ENCODE assay signal across 9 mouse cellular contexts in the genomic region with DNA sequence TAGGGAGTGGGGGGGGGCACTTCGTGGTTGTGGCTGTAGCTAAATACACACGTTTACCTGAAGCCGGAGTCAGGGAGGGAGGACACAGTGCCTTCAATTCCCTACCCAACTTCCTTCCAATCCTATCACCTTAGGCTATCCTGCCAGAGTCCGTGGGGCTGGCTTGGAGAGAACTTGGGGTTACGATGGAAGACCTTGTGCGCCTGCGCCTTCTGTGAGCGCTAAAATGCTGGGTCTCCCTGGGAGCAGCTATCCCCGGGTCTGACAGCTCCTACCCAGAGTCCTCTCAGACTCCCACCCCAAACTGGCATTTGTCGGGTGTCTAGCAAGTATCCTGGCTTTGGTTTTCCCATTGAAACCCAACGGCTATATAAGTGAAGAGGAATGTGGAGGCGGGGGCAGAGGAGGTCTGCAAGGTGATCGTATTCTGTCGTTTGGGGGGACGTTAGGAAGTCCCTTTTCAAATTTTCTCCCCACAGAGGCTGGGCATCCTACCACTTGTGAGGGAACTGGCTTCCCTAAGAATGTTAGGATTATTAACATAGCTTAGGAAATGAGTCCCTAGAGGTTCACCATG.
DNase-seq lines count a peak whose midpoint lies in the region; ATAC-seq and TF ChIP-seq lines count a peak whose summit lies in the region.
"Had no signal": no experiment of that assay in that cellular context is flagged by ENCODE, and none has a peak within 500 bp of the region (broad histone marks: within the 10 kb centered on the region; RNA-seq: fewer than 3 reads in every experiment).

No protein-coding gene starts in this region.

- H3K4me1 ChIP-seq in stomach, embryonic 14.5 days (ENCODE audit: control insufficient read depth, insufficient read depth, low read length) = peaks cover 18% of the 10 kb centered on the region
- H3K4me1 ChIP-seq in stomach, postnatal 0 days (replicated peaks; ENCODE audit: control insufficient read depth, insufficient read depth) = peaks cover 6% of the 10 kb centered on the region; the same call in 1 of the 2 replicates
- peaks cover 45% of the 10 kb centered on the region for H3K4me1 ChIP-seq in hindbrain, embryonic 10.5 days (replicated peaks)
- no peaks in the 10 kb centered on the region; the same call in 1 of the 2 replicates for H3K4me1 ChIP-seq in liver, embryonic 15.5 days (replicated peaks)

- no peak overlapping the region for H3K9ac ChIP-seq in stomach, embryonic 14.5 days (replicated peaks; ENCODE audit: low read depth, low read length)
- no peak overlapping the region for H3K9ac ChIP-seq in stomach, postnatal 0 days (ENCODE audit: low read length)
- H3K9ac ChIP-seq in liver, embryonic 15.5 days = no peak overlapping the region

- H3K36me3 ChIP-seq in stomach, embryonic 14.5 days (ENCODE audit: control insufficient read depth, insufficient read depth, low read length) = no peaks in the 10 kb centered on the region
- no peaks in the 10 kb centered on the region for H3K36me3 ChIP-seq in stomach, postnatal 0 days (ENCODE audit: control insufficient read depth, insufficient read depth, low read length)
- no peaks in the 10 kb centered on the region for H3K36me3 ChIP-seq in hindbrain, embryonic 10.5 days
- no peaks in the 10 kb centered on the region for H3K36me3 ChIP-seq in liver, embryonic 15.5 days (replicated peaks)

- DNase-seq in stomach, postnatal 0 days (ENCODE audit: low spot score) = no peak
- no peak for DNase-seq in hindbrain, embryonic 10.5 days (ENCODE audit: low spot score)
- DNase-seq in testis, postnatal 14 days (ENCODE audit: low spot score) = no peak
- no peak for DNase-seq in left cerebral cortex, adult 18-20 months (ENCODE audit: low spot score in 2 of 2)
- no peak for DNase-seq in spleen, postnatal 14 days (ENCODE audit: low spot score in 2 of 2)
- DNase-seq: kidney, postnatal 25 days; lung, postnatal 10 days had no signal

- peak overlapping the region; percentile 15; the same call in 1 of the 2 replicates for H3K4me2 ChIP-seq in stomach, embryonic 14.5 days (replicated peaks; ENCODE audit: low read depth, low read length)
- H3K4me2 ChIP-seq in stomach, postnatal 0 days (replicated peaks; ENCODE audit: low read depth) = no peak overlapping the region; the same call in 1 of the 2 replicates
- peak overlapping the region; percentile 9; the same call in 1 of the 2 replicates for H3K4me2 ChIP-seq in liver, embryonic 15.5 days

- TF ChIP-seq CTCF in stomach, postnatal 0 days (IDR thresholded peaks at IDR 0.05; ENCODE audit: low read depth) = no peak

- H3K27ac ChIP-seq in stomach, embryonic 14.5 days (ENCODE audit: low read length) = no peak overlapping the region
- H3K27ac ChIP-seq in stomach, postnatal 0 days (replicated peaks) = no peak overlapping the region
- H3K27ac ChIP-seq in hindbrain, embryonic 10.5 days = peak overlapping the region; percentile 3; the same call in 1 of the 2 replicates
- H3K27ac ChIP-seq in liver, embryonic 15.5 days (replicated peaks) = no peak overlapping the region

- no peaks in the 10 kb centered on the region for H3K27me3 ChIP-seq in stomach, embryonic 14.5 days (ENCODE audit: control insufficient read depth, insufficient read depth, low read length)
- no peaks in the 10 kb centered on the region for H3K27me3 ChIP-seq in stomach, postnatal 0 days (ENCODE audit: control insufficient read depth, insufficient read depth, low read length)
- peaks cover 33% of the 10 kb centered on the region for H3K27me3 ChIP-seq in hindbrain, embryonic 10.5 days (ENCODE audit: insufficient read depth, poor library complexity, severe bottlenecking)
- peaks cover 33% of the 10 kb centered on the region for H3K27me3 ChIP-seq in liver, embryonic 15.5 days

- no peak for TF ChIP-seq EP300 in stomach, postnatal 0 days (optimal IDR thresholded peaks at IDR 0.05)

- no peak overlapping the region for H3K4me3 ChIP-seq in stomach, embryonic 14.5 days (ENCODE audit: low read depth, low read length)
- no peak overlapping the region for H3K4me3 ChIP-seq in stomach, postnatal 0 days (ENCODE audit: low read depth, low read length)
- H3K4me3 ChIP-seq in hindbrain, embryonic 10.5 days = peak overlapping the region; percentile 52
- no peak overlapping the region for H3K4me3 ChIP-seq in liver, embryonic 15.5 days (replicated peaks)

- no peaks in the 10 kb centered on the region for H3K9me3 ChIP-seq in stomach, embryonic 14.5 days (ENCODE audit: control insufficient read depth, low read depth, low read length)
- no peaks in the 10 kb centered on the region for H3K9me3 ChIP-seq in stomach, postnatal 0 days (ENCODE audit: control insufficient read depth, low read length)
- no peaks in the 10 kb centered on the region for H3K9me3 ChIP-seq in hindbrain, embryonic 10.5 days
- H3K9me3 ChIP-seq in liver, embryonic 15.5 days (replicated peaks) = no peaks in the 10 kb centered on the region

- 19% methylated on average over 15 of the region's 15 CpGs for WGBS in stomach, embryonic 14.5 days
- WGBS in stomach, postnatal 0 days = 31% methylated on average over 15 of the region's 15 CpGs
- WGBS in hindbrain, embryonic 10.5 days = 2% methylated on average over 15 of the region's 15 CpGs
- WGBS in liver, embryonic 15.5 days (ENCODE audit: insufficient replicate concordance) = 11% methylated on average over 15 of the region's 15 CpGs

- ATAC-seq in stomach, embryonic 14.5 days (ENCODE audit: insufficient number of reproducible peaks, insufficient read depth, low FRiP score, low read depth) = no peak
- ATAC-seq in stomach, postnatal 0 days (ENCODE audit: low FRiP score, low TSS enrichment) = no peak
- ATAC-seq in liver, embryonic 15.5 days (ENCODE audit: insufficient read depth) = no peak
